Mouse (Mus musculus): ENCODE data around the gene Pdzd2.

- TF ChIP-seq CTCF (IDR thresholded peaks at IDR 0.05; ENCODE audit: insufficient read depth, low read length) = no peak
- no peak for TF ChIP-seq POLR2A (IDR thresholded peaks at IDR 0.05; ENCODE audit: borderline replicate concordance, extremely low read depth, low read depth, low read length)
These were observed 18.7 kb upstream of the Pdzd2 start for GRCm38 (mm10) chr15:12758461-12758860.

All from lung, adult 2 months (tissue).